Mouse (Mus musculus): ENCODE measurements at regions not wholly inside any gene's neighbourhood (a gene's known extent, or its start where the extent isn't known, plus 50 kb on each side); places are given as distances from the start of the nearest gene placed in this dataset.

DNA sequence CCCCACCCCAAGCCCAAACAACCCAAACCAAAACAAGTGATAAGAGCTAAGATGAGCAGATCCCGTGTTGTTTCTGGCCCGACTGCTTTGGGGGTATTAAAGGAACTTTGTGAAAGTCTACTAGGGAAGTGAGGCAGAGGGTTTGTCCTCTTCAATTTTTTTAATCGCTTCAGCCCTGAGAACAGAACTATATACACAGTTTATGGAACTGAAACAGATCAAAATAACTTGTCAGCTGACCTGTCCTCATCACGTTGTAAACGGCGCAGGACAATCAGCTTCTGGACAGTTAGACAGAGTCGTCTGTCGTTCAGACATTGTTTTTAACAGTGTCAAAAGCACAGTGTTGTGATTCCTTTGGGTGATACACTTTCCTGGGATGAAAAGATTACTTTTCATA, 103.3 kb upstream of the Prdm1 start:
- TF ChIP-seq TAL1 (IDR thresholded peaks at IDR 0.05; ENCODE audit: low read length) (no peak), GATA1 (IDR thresholded peaks at IDR 0.05; ENCODE audit: low read length) (no peak)
- Histone ChIP-seq H3K4me3 (replicated peaks) (no peak overlapping the region), H3K9me3 (ENCODE audit: control insufficient read depth, low read length) (no peaks in the 10 kb centered on the region)

DNA sequence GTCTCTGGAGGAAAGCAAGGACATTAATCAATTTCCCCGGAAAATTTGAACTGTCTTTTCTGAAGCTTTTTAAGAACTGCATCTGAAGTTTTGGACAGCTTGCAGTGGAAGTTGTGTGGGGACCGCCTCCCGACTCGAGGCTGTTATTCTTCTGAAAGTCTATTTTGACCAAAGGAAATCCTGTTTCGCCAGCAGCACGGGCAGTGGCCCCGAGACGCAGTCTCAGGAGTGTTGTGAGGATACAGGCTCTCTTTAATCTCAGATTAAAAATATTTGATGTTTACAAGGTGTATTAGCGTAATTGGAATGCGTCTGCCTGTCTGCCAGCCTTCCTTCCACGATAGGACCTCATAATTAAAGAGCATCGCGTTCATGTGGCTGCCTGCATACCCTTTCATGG, 102.2 kb upstream of the Prdm1 start:
- Histone ChIP-seq H3K4me1 (ENCODE audit: control insufficient read depth) (no peaks in the 10 kb centered on the region; the same call in 1 of the 2 replicates), H3K4me3 (replicated peaks) (no peak overlapping the region), H3K9me3 (ENCODE audit: control insufficient read depth, low read length) (no peaks in the 10 kb centered on the region), H3K27me3 (ENCODE audit: control insufficient read depth) (no peaks in the 10 kb centered on the region), H3K36me3 (ENCODE audit: control insufficient read depth) (no peaks in the 10 kb centered on the region)
- TF ChIP-seq GATA1 (IDR thresholded peaks at IDR 0.05; ENCODE audit: low read length) (no peak), TAL1 (IDR thresholded peaks at IDR 0.05; ENCODE audit: low read length) (no peak)

More for the DNA sequence above, 103.3 kb upstream of the Prdm1 start:
- Histone ChIP-seq H3K4me1 (ENCODE audit: control insufficient read depth) (no peaks in the 10 kb centered on the region; the same call in 1 of the 2 replicates), H3K36me3 (ENCODE audit: control insufficient read depth) (no peaks in the 10 kb centered on the region), H3K27me3 (ENCODE audit: control insufficient read depth) (no peaks in the 10 kb centered on the region)

DNA sequence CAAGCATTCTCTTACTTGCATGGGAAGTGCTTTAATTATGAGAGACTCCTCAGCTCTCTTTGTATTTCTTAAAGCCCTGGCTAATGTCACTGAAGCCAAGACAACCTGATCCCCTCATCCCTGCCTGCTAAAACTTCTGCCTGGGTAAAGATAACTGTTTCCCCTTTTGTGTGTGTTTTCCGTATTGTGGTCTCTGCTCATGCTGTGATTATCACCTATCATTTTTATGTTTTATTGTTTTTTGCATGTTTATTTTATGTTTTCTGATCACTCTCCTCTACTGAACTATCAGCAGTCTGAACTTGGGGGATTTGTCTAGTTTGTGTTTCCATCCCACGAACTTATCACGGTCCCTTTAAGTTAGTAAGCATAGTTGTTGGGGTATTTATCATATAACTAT, 100.1 kb upstream of the Prdm1 start:
- H3K4me3 ChIP-seq (replicated peaks), result no peak overlapping the region
- TF ChIP-seq GATA1 (IDR thresholded peaks at IDR 0.05; ENCODE audit: low read length) (no peak), TAL1 (IDR thresholded peaks at IDR 0.05; ENCODE audit: low read length) (no peak)
- no peaks in the 10 kb centered on the region; the same call in 1 of the 2 replicates for H3K4me1 ChIP-seq (ENCODE audit: control insufficient read depth)
- H3K27me3 ChIP-seq (ENCODE audit: control insufficient read depth), result no peaks in the 10 kb centered on the region
- H3K36me3 ChIP-seq (ENCODE audit: control insufficient read depth), result no peaks in the 10 kb centered on the region
- no peaks in the 10 kb centered on the region for H3K9me3 ChIP-seq (ENCODE audit: control insufficient read depth, low read length)

DNA sequence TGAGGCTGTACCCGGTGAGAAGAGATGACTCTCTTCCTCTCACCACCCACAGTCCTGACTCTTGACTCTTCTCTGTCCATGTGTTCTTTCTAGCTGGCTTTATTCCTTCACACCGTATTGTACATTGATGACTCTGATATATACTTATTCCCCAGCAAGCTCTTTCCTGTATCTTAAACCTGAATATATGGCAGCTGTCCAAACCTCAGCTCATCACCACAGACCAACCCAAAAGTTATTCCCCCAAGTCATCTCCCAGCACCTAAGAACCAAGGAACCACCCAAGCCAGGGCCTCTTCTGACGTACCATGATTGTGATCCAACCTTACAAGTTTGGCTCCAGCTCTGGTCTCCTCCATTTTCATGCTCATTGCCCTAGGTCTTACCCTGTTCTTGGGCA, 99.1 kb upstream of the Prdm1 start:
- no peaks in the 10 kb centered on the region for H3K36me3 ChIP-seq (ENCODE audit: control insufficient read depth)
- no peaks in the 10 kb centered on the region for H3K27me3 ChIP-seq (ENCODE audit: control insufficient read depth)
- H3K4me1 ChIP-seq (ENCODE audit: control insufficient read depth), result no peaks in the 10 kb centered on the region; the same call in 1 of the 2 replicates
- H3K4me3 ChIP-seq (replicated peaks), result no peak overlapping the region
- TF ChIP-seq TAL1 (IDR thresholded peaks at IDR 0.05; ENCODE audit: low read length) (no peak), GATA1 (IDR thresholded peaks at IDR 0.05; ENCODE audit: low read length) (no peak)
- no peaks in the 10 kb centered on the region for H3K9me3 ChIP-seq (ENCODE audit: control insufficient read depth, low read length)

DNA sequence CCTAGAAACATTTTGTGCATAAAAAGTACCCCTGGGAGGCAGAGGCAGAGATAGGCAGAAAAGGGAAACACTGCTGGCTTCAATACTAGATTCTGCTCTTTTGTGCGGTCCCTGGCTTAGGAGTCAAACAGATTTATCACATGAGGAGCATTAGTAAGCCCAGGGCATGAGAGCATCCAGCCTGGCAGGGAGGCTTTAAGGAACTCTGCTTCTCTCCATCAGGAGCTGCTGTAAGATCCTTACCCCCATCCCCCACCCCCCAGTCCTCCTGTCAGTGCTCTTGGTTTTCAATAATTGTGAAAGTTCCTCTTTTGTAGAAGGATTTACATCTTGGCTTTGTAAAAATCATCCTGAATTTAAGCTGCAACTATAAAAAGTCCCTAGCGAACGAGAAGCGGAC, 97.2 kb upstream of the Prdm1 start:
- no peaks in the 10 kb centered on the region for H3K27me3 ChIP-seq (ENCODE audit: control insufficient read depth)
- H3K4me3 ChIP-seq (replicated peaks), result no peak overlapping the region
- no peak for TF ChIP-seq GATA1 (IDR thresholded peaks at IDR 0.05; ENCODE audit: low read length)
- H3K9me3 ChIP-seq (ENCODE audit: control insufficient read depth, low read length), result no peaks in the 10 kb centered on the region
- no peaks in the 10 kb centered on the region for H3K4me1 ChIP-seq (ENCODE audit: control insufficient read depth)
- H3K36me3 ChIP-seq (ENCODE audit: control insufficient read depth), result no peaks in the 10 kb centered on the region

DNA sequence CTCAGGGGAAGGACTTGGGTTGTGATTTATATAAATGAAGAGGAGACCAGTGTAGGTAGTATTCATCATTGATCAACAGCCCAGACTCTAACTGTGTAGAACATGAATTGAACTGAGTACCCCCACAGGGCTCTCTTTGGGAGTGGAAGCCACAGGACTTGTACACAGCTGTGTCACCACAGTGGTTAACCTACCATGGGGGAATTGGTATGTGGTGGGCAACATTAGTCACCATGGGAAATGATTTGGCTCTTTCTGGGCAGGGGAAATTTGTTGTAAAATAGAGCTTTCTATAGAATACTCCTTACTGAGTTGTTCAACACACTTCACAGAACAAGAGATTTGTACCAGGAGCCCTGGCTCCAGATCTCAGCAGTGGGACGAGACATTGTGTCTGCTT, 87.3 kb upstream of the Prdm1 start:
- Histone ChIP-seq H3K9me3 (ENCODE audit: control insufficient read depth, low read length) (no peaks in the 10 kb centered on the region), H3K4me1 (ENCODE audit: control insufficient read depth) (no peaks in the 10 kb centered on the region), H3K4me3 (replicated peaks) (no peak overlapping the region), H3K36me3 (ENCODE audit: control insufficient read depth) (no peaks in the 10 kb centered on the region), H3K27me3 (ENCODE audit: control insufficient read depth) (no peaks in the 10 kb centered on the region)
- TF ChIP-seq TAL1 (IDR thresholded peaks at IDR 0.05; ENCODE audit: low read length), result no peak
- no peak for TF ChIP-seq GATA1 (IDR thresholded peaks at IDR 0.05; ENCODE audit: low read length)

DNA sequence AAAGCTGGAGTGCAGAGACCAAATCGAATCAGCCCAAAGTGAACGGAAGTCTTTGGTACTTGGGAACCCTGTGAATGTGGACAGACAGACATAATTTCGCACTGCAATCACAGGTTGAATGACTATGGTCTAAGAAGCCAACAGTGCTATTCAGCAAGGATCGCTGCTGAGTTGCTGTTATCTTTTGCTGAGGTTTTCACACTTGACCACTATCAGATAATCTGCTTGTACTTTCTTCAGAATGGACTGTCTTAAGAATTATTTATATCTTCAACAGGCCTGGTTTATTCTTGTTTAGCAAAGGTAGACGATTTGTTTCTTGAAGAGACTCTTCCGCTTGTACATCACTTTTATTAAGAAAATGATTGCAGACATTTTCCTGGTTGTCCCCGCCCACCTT, 84.3 kb upstream of the Prdm1 start:
- Histone ChIP-seq H3K36me3 (ENCODE audit: control insufficient read depth) (no peaks in the 10 kb centered on the region), H3K4me3 (replicated peaks) (no peak overlapping the region), H3K4me1 (ENCODE audit: control insufficient read depth) (no peaks in the 10 kb centered on the region; the same call in 1 of the 2 replicates), H3K9me3 (ENCODE audit: control insufficient read depth, low read length) (no peaks in the 10 kb centered on the region), H3K27me3 (ENCODE audit: control insufficient read depth) (no peaks in the 10 kb centered on the region)
- TF ChIP-seq GATA1 (IDR thresholded peaks at IDR 0.05; ENCODE audit: low read length) (no peak), TAL1 (IDR thresholded peaks at IDR 0.05; ENCODE audit: low read length) (no peak)

DNA sequence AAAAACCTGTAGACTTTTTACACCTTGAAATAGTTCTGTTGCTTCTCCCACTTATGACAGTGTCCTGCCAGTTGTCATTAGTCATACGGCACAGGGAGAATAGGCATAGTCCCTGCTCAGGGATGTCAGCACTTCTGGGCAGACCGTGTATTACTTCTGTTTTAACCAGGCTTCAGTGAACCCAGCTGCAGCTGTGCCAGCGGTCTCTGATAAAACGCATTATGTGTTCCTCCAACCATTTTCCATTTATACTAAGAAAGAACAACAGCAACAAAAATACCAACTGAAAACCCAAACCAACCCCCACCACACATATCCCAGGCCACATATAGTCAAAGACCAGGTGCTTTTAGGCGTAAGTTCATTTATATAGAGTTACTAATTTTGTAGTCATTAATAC, 83.1 kb upstream of the Prdm1 start:
- TF ChIP-seq TAL1 (IDR thresholded peaks at IDR 0.05; ENCODE audit: low read length), result no peak
- TF ChIP-seq GATA1 (IDR thresholded peaks at IDR 0.05; ENCODE audit: low read length), result no peak
- H3K27me3 ChIP-seq (ENCODE audit: control insufficient read depth), result no peaks in the 10 kb centered on the region
- no peak overlapping the region for H3K4me3 ChIP-seq (replicated peaks)
- H3K9me3 ChIP-seq (ENCODE audit: control insufficient read depth, low read length), result no peaks in the 10 kb centered on the region
- no peaks in the 10 kb centered on the region for H3K36me3 ChIP-seq (ENCODE audit: control insufficient read depth)
- no peaks in the 10 kb centered on the region; the same call in 1 of the 2 replicates for H3K4me1 ChIP-seq (ENCODE audit: control insufficient read depth)

DNA sequence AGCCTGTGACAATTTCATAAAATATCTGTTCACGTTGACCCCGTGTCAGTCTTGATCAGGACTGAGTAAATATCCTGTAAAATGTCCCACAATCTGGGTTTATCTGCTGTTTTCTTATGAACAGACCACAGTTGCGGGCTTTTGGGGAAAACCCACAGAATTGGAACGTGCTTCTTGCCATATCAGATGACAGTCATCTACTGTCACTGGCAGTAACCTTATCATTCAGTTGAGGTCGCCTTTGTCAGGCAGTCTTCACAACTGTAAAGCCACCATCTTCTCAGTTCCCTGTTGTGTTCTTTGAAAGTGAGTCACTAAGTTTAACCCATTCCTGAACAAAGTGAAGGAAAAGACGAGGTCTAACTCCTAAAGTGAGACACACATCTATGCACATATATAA, 80.9 kb upstream of the Prdm1 start:
- Histone ChIP-seq H3K27me3 (ENCODE audit: control insufficient read depth) (no peaks in the 10 kb centered on the region), H3K9me3 (ENCODE audit: control insufficient read depth, low read length) (no peaks in the 10 kb centered on the region), H3K36me3 (ENCODE audit: control insufficient read depth) (no peaks in the 10 kb centered on the region), H3K4me3 (replicated peaks) (no peak overlapping the region), H3K4me1 (ENCODE audit: control insufficient read depth) (no peaks in the 10 kb centered on the region; the same call in 1 of the 2 replicates)
- TF ChIP-seq TAL1 (IDR thresholded peaks at IDR 0.05; ENCODE audit: low read length), result no peak
- TF ChIP-seq GATA1 (IDR thresholded peaks at IDR 0.05; ENCODE audit: low read length), result no peak

DNA sequence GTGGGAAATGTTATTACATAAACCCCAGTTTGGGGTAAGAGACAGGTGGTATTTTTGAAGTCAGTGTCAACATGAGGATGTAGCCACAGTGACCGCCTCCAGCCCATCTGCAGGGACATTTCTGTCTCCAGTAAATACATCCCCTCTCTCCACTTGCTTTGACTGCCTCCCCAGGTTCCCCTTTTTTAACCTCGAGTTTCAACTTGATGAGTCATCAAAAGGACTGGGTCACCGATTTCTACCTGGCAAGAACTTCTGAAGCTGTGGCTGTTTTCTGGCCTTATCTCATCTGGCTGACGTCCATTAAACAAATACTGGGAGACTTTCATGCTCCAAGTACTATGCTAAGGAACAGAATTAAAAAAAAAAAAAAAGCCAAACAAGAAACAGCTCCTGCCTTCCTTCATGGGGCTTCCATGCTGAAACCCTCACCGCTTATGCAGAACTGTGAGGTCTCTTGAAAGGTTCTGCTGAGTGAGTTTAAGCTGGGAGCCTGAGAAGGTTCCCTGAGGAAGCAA, 79.1 kb upstream of the Prdm1 start:
- no peaks in the 10 kb centered on the region for H3K9me3 ChIP-seq (ENCODE audit: control insufficient read depth, low read length)
- no peaks in the 10 kb centered on the region for H3K36me3 ChIP-seq (ENCODE audit: control insufficient read depth)
- no peaks in the 10 kb centered on the region for H3K27me3 ChIP-seq (ENCODE audit: control insufficient read depth)
- no peak overlapping the region for H3K4me3 ChIP-seq (replicated peaks)
- TF ChIP-seq TAL1 (IDR thresholded peaks at IDR 0.05; ENCODE audit: low read length), result no peak
- no peaks in the 10 kb centered on the region; the same call in 1 of the 2 replicates for H3K4me1 ChIP-seq (ENCODE audit: control insufficient read depth)
